Mouse (Mus musculus) right cerebral cortex, postnatal 14 days (tissue): Measurements from ENCODE around the gene Mrpl36.

Experiments used
- DNase-seq: peaks from one replicate; pipeline ENCODE4 v3.0.0; 2022

The Mrpl36 gene

DNA sequence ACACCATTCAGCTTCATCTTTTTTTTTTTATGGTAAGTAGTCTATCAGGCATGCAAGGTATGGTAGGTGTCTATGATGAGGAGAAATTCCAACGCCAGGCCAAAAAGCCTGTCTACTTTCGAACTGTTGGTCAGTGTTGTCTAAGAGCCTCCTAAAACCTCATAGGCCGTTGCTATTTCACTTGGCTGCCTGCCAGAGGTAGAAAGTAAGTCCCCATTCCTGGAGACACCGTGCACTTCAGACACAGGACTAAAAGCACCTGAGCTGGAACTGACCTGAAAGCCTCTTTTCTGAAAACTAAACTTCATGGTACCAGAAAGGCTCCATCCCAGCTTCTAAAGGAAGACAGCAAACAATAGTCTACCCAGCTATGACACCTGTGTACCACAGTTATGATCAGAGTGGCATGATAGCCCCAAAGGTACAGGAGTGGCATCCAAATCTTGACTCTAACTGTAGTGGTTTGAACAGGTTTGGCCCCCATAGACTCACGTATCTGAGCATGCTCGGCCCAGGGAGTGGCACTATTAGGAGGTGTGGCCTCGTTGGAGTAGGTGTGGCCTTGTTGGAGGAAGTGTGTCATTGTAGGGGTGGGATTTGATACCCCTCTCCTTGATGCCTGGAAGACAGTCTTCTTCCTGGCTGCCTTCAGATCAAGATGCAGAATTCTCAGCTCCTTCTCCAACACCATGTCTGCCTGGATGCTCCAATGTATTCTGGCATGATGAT is 19.8 kb downstream of the Mrpl36 start:
- no peak for DNase-seq

DNA sequence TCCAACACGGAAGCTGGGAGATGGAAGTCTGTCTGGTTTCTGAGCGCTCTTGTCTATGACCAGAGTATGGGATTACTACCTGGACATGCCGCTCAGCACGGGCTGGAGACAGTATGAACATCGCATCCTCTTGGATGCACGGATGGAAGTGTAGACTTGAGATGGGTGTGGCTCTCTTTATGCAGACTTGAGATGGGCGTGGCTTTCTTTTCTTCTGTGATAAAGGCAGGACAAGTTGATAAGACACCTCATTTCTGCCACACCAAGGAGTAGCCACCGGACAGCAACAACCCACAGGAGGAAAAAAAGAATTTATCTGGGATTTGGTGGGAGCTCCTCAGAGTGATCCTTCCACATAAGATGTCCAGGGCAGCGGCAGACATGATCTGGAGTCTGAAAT is 22.4 kb downstream of the Mrpl36 start:
- DNase-seq, result no peak

DNA sequence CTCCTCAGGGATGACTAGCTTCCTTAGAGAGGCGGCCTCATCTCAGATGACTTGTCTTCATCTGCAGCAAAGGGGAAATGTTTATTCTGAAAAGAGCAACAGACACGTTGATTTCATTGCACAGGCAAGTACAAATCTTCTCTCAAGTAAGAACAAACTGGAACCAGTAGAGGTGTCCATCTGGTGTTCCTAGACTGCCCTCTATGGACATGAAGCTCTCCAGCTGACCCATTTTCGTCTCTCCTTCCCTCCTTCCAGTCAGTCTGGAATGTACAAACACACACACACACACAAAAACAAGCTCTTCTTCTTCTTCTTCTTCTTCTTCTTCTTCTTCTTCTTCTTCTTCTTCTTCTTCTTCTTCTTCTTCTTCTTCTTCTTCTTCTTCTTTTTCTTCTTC is 23.6 kb downstream of the Mrpl36 start:
- DNase-seq, result no peak

DNA sequence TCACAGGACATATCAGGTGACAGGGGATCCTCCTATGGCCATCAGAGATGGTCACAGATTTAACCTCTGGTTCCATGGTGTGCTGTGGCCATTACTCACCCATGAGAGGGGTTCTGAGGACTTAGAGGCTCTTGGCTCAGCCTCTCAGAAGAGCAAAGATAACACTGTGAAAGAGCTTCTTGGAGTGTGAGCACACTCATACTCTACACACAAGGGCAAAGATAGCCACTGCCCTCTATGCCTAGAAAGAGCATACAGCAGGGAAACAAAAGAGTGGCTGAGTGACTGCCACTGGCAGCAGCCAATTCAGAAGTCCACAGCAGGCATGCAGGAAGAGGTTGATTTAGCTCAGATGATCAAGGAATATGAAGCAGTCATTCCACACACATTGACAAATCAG is 24.2 kb downstream of the Mrpl36 start:
- no peak for DNase-seq

DNA sequence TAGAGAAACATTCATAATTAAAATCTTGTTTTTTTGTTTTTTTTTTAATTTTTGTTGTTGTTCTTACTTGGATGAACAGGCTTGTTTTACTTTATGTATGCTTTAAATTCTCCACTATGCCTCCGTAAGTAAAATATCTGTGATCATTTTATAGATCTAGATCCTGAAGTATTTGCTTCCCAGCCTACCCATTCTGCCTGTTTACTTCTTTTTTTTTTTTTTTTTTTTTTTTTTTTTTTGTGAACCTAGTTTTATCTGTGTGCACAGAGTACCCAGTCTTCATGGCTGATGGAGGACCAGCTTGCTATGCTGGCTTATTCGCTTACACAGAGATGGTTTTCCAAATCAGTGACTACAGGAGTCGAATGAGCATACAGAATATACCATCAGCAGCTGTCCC is 28.8 kb downstream of the Mrpl36 start:
- DNase-seq, result no peak

DNA sequence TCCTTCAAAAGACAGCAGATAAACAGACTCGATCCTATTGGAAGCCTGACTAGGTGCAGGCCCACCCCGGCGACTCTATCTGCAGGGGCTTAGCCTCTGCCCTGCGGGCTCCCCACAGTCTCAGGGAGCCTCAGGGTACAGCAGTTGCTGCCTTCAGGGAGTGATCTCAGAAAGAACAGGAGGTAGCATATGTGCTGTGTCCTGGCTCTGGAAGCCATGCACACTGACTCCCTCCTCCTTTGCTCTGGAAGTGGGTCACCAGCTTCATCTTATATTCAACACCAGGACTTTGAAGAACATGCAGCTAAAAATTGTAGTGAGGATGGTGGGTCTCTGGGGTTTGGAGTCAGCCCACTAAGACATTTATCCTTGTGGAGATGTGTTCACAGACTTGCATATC is 45.1 kb downstream of the Mrpl36 start:
- no peak for DNase-seq

DNA sequence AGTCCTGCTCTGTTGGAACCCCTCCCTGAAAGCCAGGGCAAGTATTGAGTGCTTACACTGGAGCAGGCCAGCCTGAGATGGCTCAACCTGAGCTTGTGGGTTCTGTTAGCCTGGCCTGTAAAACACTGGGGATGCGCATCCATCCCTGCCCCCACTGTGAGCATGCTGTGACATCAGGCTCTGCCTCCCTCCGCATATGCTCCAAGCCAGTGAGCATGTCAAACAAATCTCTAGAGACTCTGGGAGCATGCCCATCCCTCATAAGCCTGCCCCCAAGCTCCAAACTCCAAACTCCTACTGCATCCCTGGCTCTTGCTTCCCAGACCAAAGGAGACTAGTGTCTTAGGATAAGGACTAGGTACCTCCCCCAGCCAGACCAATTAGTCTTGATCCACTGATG is 46.3 kb downstream of the Mrpl36 start:
- no peak for DNase-seq

DNA sequence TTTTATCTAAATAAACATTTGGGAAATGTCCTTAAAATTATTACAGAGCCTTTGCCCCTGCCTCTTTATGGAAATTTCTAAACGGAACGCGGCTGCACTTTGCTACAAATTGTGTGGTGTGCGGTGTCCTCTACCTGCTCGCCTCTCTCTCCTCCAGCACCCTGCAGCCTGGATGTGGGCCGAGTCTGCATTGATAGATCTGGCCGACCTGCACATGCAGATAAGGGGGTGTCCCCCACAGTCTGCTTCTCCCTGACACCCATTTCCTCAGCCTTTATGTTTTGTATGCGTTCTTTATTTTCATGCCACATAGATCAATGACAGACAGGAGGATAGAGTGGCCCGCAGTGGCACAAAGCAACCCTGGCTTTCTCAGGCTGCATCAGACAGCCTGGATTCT is 49.3 kb downstream of the Mrpl36 start:
- DNase-seq, result no peak
